Mouse (Mus musculus): Measurements from ENCODE around the gene Muc4.

Gene Muc4

DNA sequence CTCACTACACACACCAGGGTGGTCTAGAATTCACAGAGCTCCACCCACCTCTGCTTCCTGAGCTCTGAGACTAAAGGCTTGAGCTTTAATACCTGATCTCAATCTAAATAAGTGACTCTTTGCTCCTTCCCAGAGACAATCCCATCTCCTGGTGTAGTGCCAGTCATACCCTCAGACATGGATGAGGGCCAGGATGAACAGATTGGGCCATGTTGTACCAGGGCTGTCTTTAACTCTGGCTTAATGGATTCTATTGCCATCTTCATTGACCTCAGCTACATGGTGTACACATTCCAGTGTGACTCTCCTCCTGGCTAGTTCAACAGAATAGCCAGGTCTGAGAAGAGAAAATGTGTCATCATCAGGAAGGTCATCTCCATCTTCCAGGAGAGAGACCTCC is 9.2 kb upstream of the Muc4 start:
- DNase-seq (ENCODE audit: low read depth, low spot score): no peak

DNA sequence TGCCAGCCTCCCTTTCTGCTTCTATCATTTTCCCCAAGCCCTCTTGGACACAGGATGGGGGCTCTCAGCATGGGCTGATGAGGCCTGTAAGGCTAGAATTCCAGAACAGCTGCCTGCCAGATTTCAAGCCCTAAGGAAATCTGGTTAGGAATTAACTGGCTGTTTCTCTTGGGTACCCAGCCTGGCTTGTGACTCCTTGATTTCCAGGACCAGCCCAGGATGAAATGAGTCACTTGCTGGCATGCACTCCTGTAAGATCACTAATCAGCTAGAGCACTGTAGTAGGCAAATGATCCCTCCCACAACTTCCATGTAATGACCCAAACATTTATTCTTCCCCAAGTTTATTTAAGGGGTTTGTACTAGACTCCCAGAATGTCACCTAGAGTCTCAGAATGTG is 7.4 kb upstream of the Muc4 start:
- no peak for DNase-seq (ENCODE audit: low read depth, low spot score)

DNA sequence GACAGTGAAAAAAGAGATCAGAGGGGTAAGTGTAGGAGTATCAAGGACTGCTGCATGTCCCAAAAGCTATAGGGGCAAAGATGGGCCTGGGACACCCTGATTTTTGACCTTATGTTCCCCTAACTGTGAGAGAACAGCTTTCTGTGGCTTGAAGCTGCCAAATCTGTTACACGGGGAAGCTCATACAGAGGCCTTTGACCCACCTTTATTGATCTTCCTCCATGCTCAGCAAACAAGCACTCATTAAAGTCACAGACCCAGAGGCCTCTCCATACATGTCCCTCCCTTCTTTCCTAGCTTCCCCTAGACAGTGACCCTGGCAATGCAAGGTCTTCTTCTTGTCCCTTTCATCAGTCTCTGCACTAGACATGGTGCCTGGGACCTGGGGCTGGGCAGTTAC is 7.0 kb upstream of the Muc4 start:
- DNase-seq (ENCODE audit: low read depth, low spot score): no peak

DNA sequence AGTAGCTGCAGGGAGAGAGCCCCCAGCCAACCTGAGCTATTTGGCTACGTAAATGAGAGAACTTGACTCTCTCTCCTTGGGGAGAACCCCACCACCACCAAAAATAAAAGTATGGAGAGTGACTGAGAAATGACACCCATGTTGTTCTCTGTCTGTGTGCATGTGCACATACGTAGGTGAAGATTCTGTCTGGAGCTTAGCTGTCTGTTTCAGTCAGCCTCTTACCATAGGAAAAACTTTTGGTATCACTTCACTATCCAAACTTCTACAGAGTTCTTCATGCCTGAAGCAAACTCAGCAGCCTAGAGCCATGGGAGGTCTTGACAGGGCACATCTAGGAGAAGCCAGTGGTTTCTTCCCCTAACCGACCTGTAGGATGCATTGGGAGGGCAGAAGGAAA is 2.5 kb upstream of the Muc4 start:
- DNase-seq (ENCODE audit: low read depth, low spot score): no peak

DNA sequence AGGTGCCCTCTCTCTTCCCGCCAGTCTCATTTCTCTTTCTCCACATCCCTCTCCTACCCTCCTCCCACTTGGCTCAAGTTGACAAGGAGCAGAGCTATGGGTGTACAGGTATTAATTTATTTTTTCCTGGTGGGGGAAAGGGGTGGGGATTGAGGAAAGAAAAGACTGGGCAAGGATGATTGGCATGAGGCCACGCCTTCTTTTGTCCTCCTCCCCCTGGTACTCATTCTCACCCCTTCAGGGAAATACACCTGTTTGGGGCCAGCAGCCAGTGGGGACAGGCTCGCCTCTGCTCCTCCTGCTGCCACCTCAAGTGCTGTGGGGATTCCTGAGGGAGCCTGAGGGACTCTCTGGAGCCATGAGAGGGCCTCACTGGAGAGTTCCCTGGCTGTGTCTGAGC is 336 bp downstream of the Muc4 start:
- no peak for DNase-seq (ENCODE audit: low read depth, low spot score)

DNA sequence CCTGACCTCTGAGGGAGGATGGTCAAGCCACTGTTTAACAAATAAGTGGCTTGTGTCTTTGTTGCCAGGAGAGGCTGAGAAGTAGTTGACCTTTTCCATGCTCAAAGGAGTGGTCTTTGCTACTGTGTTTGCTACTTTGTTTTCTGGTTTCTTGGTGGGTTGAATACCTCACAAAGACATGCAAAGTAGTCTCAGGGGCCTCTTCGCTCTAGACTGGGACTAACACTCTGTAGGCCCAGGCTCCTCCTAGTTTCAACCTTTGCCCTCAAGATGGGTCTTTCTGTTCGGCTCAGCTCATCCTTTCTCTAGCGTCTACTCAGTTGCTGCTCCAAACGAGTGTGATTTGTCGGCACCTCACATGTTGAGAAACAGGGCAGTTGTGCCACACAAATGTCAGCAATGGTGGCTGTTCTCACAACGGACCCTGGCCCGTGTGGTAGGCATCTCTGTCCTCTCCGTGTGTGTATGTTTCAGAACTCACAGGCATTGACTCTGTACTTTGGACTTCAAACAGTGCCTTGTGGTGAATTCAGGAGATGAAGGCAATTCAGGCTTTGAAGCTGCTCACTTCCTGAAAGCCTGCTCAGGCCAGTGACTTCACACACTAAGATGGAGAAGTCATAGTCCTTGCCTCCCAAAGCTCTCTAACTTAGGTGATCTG is 4.4 kb downstream of the Muc4 start:
- no peak for DNase-seq (ENCODE audit: low read depth, low spot score)

DNA sequence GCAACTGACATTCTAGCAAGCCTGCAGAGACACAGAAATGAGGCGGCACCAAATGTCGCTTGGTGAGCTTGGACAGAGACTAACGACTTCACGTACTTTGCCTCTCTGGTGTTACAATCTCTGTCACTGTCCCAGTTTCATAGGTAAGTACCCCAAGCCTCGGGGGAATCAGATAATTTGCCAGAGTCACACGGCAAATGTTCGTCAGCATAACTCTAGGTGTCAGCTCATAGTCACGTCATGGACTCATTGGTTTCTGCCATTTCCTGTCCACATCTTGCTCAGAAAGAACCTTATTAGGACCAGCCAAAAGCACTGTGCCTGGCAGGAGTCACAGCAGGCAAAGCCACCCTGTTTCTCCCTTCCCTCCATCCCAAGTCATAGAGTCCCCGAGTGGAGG is 5.7 kb downstream of the Muc4 start:
- no peak for DNase-seq (ENCODE audit: low read depth, low spot score)

DNA sequence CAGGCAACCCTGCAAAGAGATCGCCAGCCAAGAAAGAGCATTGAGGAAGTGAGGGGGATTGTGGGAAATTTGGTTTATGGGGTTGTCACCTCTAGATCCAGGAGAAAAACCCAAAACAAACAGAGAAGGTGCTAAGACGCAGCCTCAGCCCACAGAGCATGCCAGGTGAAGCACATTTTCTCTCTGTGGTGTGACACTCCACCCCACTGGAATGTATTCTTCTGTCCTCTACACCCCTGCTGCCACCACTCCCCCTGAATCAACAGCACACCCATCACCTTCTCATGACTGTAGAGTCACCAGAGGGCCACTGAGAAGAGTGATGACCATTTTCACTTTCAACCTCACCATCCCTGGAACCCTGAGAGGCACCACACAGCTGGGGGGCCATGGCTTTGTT is 7.0 kb downstream of the Muc4 start:
- DNase-seq (ENCODE audit: low read depth, low spot score): no peak

DNA sequence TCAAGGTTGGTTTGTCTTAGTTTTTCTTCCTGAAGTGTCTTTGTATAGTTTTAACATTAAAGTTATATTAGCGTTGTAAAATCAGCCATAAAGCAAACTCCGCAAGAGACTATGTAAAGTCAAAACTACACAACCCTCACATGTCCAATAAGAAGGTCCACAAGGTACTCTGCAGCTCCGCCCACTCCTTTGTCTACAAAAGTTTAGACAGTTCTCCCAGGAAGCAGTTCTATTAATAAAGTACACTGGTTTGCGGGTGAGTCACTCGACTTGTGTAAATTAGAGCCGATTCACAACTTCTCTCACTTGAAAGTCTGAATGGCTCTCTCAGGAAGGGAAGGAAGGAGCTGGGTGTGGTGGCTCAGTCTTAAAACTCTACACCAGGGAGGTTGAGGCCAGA is 10.2 kb downstream of the Muc4 start:
- DNase-seq (ENCODE audit: low read depth, low spot score): no peak

DNA sequence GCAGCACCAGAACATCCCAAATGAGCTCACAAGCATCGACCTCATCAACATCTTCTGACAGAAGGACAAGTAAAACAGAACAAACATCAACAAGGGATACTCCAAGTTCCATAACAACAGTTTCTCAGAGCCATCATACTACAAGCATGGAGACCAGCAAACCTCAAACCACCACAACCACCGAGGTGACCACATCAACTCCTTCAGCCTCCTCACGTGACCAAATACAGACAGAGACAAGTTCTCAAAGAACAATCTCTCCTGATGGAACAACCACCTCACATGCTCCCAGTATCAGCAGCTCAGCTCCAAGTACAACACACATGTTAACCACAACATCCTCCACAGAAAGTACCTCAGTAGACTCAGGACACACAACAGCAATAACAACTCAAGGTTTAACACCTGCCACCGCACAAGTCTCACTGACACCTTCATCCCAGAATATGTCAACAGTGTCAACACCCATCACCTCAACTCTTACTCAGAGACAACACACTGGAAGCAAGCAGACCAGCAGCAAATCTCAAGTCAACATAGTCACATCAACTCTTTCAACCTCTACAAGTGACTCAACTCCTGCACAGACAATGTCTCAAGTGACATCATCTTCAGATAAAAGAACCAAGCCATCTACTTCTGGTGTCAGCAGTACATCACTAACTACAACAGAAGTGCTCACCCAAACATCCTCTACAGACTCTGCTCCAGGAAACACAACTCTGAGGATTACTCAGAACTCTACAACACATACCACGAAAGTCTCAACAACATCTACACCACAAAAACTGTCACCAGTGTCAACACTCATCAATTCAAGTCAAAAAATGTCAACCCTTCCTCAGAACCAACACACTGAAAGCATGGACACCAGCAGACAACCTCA is 14.8 kb downstream of the Muc4 start:
- DNase-seq (ENCODE audit: low read depth, low spot score): no peak

DNA sequence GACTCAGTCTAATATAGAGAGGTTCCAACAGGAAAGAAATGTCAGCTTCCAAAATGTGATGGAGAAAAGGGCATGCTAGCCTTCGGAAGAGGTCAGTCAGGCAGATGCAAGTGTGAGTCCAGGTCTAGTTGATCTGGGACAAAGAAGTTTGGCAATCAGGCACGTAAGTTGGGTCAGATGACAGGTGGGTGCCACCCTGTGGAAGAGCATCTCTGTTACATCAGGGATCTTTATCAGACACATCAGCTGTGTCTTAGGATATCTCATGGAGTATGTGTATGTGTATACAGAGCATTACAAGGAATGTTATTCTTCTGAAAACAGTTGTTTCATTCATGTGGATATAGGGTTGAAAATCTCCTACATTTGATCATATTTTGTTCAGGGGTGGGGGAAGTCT is 28.9 kb downstream of the Muc4 start:
- no peak for DNase-seq (ENCODE audit: low read depth, low spot score)

DNA sequence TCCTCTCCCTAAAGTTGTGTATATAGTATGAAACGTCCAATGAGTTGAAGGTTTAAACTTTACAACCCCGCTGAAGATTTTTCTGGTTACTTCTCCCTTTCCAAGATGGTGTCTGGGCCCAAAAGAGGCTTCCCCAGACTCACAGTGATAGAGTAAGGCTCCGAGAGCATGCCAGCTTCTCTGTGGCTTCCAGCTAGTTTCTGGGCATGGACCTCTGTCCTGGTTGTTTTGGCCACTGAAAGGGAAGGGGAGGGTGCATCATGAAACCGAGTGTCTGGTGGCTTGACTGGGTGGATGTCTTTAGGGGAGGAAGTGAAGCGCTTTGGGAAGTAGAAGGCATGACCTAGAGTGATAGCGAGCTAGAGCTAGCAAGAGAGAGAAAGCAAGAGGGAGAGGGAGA is 29.3 kb downstream of the Muc4 start:
- no peak for DNase-seq (ENCODE audit: low read depth, low spot score)

DNA sequence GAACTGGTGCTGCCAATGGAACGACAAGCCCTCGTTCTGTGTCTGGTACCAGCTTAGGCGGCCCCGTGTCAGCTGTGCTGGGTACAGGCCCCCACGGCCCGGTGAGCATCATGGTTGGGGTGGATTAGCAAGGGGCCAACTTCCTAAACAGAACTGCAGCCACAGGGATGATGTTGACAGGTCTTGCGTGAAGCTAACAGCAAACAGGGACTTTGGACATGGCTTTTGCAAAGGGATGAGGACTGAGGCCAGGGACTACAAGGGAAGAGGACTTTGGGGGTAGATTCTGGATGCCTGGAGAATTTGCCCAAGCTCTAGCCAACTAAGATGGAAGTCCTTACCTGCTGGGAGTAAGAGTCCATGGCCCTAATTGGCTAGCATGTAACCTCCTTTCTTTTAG is 31.2 kb downstream of the Muc4 start:
- DNase-seq (ENCODE audit: low read depth, low spot score): no peak

DNA sequence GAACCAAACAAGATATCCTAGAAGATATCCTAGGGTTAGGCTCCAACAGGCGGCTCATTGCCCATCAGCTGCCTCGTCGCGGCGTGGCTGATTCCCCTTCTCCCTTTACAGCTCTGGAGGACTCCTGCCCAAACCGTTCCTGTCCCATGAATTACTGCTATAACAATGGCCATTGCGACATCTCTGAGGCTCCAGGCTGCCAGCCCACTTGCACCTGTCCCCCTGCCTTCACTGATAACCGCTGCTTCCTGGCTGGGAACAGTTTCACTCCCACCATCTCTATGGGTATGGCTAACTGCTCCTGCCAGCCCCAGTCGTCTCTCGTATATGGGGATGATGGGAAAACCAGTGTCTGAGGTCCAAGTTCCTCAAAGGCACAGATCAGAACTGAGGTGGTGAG is 41.0 kb downstream of the Muc4 start:
- no peak for DNase-seq (ENCODE audit: low read depth, low spot score)

DNA sequence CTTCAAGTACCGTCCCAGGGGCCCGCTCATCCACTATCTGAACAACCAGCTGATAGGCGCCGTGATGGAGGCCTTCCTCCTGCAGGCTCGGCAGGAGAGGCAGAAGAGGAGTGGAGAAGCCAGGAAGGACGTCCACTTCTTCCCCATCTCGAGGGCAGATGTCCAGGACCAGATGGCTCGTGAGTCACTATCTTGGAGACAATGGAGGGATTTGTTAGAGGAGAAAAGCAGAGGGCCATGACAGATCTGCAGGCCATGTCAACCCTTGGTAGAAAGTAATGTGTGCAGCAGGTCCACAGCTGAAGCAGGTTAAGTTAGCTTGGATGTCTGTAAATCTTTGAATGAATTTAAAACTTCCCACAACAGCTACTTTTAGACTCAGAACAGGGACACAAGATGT is 43.3 kb downstream of the Muc4 start:
- DNase-seq (ENCODE audit: low read depth, low spot score): no peak

DNA sequence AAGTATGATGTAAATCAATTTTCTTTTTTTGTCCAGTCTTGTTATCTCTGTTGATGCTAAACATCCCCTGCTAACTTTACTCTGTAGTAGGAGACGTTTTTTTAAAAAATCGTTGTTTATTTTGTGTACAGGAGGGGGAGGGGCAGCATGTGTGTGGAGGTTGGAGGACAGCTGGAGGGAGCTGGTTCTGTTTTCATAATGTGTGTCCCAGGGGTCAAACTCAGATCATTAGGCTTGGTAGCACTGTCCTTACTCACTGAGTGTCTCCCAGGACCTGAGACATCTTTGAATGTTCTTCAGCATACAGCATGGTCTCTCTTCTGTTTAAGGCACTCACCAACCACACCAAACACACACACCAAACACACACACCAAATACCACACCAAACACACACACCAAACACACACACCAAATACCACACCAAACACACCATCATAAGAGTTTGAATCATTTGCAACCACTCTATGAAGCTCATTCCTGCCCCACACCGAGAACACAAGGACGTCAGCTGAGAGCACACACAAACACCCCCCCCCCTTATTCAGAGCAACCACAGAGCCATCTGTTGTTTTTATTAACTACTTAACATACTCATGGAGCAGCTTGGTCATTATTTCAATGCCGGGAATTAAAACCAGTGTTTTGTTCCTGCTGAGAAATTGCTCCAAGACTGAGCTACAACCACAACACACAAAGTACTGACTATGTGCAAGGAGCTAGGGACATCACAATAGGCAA is 47.8 kb downstream of the Muc4 start:
- no peak for DNase-seq (ENCODE audit: low read depth, low spot score)

DNA sequence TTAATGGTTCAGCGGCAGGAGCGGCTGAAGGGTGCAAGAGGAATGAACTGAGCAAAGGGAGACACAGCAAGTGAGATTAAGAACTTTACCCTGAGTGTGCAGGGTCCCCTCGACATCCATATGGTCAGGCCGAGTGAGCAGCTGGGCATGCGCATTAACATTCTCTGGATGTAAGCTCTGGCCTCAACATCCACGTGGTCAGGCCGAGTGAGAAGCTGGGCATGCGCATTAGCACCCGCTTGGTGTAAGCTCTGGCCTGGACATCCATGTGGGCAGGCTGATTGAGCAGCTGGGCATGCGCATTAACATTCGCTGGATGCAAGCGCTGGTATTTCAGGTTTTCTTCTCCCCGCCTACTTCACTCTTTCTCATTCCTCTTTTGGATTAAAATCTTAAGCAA is 49.2 kb downstream of the Muc4 start:
- peak; percentile 43 for DNase-seq (ENCODE audit: low read depth, low spot score)

DNA sequence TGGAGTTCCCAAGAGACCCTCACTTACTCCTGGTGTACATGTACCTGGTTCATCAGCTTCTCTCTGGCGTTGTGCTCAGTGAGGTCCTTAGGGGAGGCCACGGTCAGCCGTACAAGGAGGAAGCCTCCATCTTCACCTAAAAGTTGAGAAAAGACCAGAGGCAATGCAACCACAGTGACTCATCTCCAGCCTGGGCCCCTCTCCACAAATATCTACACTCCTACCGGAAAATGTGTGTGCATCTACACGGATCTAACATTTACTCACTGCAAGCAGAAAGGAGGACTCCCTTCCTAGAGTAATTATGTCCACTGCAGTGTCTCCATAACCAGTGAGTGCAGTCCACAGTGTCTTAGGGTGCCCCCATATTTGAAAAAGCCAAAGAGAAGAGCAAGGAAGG is 54.4 kb downstream of the Muc4 start:
- no peak for DNase-seq (ENCODE audit: low read depth, low spot score)

DNA sequence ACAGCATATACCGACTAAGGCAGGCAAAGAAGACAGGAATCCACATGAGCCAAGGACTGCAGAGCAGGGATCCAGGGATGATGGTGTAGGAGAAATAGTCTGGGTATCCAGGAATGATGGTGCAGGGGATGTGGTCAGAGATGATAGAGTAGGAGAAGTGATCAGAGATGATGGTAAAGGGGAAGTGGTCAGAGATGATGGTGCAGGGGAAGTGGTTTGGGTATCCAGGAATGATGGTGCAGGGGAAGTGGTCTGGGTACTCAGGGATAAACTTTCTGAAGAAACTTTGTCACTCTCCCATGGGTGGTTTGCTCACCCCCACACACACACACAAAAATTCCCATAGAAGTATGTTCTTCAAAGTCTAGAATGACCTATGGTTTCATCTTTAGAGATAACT is 59.5 kb downstream of the Muc4 start:
- DNase-seq (ENCODE audit: low read depth, low spot score): no peak

DNA sequence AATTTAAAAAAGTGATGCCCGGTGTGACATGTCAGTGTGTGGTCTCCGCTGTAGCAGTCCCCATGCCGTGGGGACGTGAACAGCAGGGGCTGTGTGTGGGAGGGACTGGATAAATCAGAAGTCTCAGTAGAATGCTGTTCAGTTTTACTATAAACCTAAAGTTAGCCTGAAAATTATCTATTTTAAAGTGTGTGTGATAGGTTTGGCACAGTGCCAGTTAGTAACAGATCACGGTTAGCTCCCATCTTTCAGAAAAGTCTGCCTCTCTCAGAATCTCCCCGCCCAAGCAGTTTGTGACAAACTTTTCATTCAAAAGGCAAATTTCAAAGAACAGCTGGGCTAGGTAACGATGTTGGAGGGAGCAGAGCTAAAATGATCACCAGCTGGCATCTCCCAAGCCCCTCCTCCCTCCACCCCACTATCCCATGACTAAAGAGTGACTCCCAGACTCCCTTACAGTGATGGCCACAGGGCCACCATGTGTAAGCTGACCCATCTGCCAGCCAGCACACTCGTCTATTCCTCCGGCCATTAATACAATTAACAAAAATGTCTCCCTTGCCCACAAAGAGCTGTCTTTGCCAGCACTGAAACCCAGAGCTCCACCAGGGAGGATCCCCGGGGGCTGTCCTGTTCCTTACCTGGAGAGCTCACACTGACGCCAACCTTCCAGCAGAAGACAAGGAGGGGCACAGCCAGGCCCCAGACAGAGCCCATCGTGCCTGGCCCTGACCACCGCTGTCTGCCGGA is 61.2 kb downstream of the Muc4 start:
- DNase-seq (ENCODE audit: low read depth, low spot score): no peak

DNA sequence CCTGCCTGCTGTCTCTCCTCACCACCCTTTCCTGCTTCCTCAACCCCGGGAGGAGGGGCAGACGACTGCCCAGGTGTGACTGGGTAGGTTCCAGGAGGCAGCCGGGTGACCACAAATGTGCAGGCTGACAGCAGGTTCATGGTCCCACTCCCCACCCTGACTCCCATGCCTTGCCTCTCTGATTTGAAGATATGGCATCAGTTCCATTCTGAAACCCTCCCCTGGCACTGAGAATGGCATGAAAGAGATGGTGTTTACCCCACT is 61.7 kb downstream of the Muc4 start, which contains the start of gene Muc20:
TSS of gene Muc20 (minus strand) at position 10 of the 264 bp plus-strand sequence.
- no peak for DNase-seq (ENCODE audit: low read depth, low spot score)

DNA sequence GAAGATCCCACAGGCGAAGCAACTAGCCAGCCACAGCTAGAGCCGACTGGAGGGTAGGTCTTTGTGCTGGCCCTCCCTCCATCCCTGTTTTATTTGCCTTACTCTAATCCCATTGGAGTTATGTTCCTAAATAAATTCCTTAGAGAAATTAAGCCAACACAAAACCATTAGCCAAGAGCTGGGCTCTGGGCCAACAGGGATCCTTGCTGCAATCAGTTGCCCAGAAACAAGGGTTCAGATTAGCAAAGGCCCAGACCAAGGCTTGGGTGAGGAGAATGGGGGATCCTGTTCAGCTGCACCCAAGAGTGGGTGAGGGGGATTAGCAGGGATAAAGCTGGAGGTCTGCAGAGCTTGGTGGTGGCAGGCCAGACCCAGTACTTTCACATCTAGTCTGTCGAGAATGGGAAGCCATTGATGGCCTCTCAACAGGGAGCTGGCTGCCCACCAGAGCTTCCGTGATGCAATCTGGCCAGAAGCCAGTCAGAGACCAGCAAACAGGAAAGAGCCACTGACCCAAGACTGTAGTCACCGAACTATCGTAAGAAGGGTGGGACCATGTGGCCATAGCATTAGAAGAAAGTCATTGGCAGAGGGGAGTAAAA is 67.7 kb downstream of the Muc4 start:
- DNase-seq (ENCODE audit: low read depth, low spot score): no peak

Measured in mesoderm, embryonic 11.5 days (tissue).